Mouse (Mus musculus): ENCODE results near the gene P2ry2. TPM values are rescaled to one million over a fixed set of nuclear protein-coding genes. Genes with fewer than 3 reads are reported as not detected.

Gene P2ry2
- total and polyA plus RNA-seq, 2 experiments: 4.1 to 15.4 TPM

DNA sequence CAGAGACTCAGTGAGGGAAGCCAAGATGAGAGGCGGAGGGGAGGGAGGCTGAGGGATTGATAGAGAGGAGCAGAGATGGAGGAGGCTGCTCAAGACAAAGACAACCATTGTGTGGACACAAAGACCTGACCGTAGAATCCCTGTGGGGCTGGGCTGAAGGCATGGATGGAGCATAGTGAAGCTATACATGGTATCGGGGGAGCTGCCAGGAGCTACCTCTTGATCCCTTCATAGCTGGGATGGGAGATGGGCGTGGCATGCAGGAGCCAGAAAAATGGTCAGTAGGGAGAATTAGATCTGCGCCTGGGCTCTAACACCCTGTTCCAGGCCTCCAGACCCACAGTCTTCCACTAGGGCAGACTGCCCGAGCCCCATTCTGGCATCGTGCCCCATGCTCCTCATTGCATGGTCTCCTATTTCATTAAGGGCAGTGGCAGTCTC lies 4.4 kb upstream of the P2ry2 start:
- H3K27me3 ChIP-seq (ENCODE audit: control insufficient read depth, insufficient read depth, low read length): no peaks in the 10 kb centered on the region
- no peak overlapping the region for H3K9ac ChIP-seq (ENCODE audit: low read depth, low read length)
- H3K79me2 ChIP-seq (ENCODE audit: control insufficient read depth, insufficient read depth, low read length): no peaks in the 10 kb centered on the region
- no peak for DNase-seq (ENCODE audit: extremely low read depth, low read depth, low spot score)
- TF ChIP-seq CTCF (IDR thresholded peaks at IDR 0.05; ENCODE audit: low read depth, low read length): no peak
- TF ChIP-seq POLR2A (IDR thresholded peaks at IDR 0.05; ENCODE audit: extremely low read depth, insufficient read depth, low read length): no peak
- H3K4me3 ChIP-seq (ENCODE audit: insufficient read depth, low read depth, low read length): no peak overlapping the region
- peaks cover 6% of the 10 kb centered on the region; the same call in 1 of the 2 replicates for H3K4me1 ChIP-seq (ENCODE audit: control insufficient read depth, insufficient read depth, low read length)
- H3K27ac ChIP-seq (replicated peaks; ENCODE audit: insufficient read depth, low read depth, low read length): no peak overlapping the region
- 86% methylated on average over 7 of the region's 7 CpGs for WGBS
- H3K36me3 ChIP-seq (ENCODE audit: control insufficient read depth, insufficient read depth, low read length): no peaks in the 10 kb centered on the region

DNA sequence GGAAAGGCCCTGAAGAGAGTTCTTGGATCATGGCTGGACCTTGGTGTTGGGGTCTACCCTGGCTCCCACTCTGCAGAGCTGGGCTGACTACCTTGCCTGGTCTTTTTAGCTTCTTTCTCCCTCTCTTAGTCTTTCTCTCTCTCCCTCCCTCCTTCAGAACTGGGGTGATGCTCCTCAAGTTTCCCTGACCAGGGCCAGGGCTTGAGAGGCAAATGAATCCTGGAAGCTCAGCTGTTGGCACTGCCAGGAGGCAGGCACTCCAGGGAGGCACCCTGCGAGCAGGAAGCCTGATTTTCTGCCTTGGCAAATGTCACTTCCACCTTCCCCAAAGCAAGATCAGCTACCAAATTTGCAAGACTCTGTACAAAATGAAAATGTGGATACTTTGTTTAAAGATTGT lies 2.3 kb upstream of the P2ry2 start:
- TF ChIP-seq POLR2A (IDR thresholded peaks at IDR 0.05; ENCODE audit: extremely low read depth, insufficient read depth, low read length) (no peak), CTCF (IDR thresholded peaks at IDR 0.05; ENCODE audit: low read depth, low read length) (no peak)
- no peak overlapping the region for H3K4me3 ChIP-seq (ENCODE audit: insufficient read depth, low read depth, low read length)
- H3K27me3 ChIP-seq (ENCODE audit: control insufficient read depth, insufficient read depth, low read length): no peaks in the 10 kb centered on the region
- H3K9ac ChIP-seq (ENCODE audit: low read depth, low read length): no peak overlapping the region
- no peak overlapping the region for H3K27ac ChIP-seq (replicated peaks; ENCODE audit: insufficient read depth, low read depth, low read length)
- WGBS: 94% methylated on average over 1 of the region's 1 CpGs
- H3K36me3 ChIP-seq (ENCODE audit: control insufficient read depth, insufficient read depth, low read length): no peaks in the 10 kb centered on the region
- no peak for DNase-seq (ENCODE audit: extremely low read depth, low read depth, low spot score)
- peaks cover 12% of the 10 kb centered on the region for H3K4me1 ChIP-seq (ENCODE audit: control insufficient read depth, insufficient read depth, low read length)
- peaks cover 6% of the 10 kb centered on the region; the same call in 1 of the 2 replicates for H3K79me2 ChIP-seq (ENCODE audit: control insufficient read depth, insufficient read depth, low read length)

GRCm38 (mm10) chr7:101014041-101014440 lies 1.4 kb upstream of the P2ry2 start:
- H3K79me2 ChIP-seq (ENCODE audit: control insufficient read depth, insufficient read depth, low read length): peaks cover 8% of the 10 kb centered on the region; the same call in 1 of the 2 replicates
- no peak overlapping the region for H3K4me3 ChIP-seq (ENCODE audit: insufficient read depth, low read depth, low read length)
- no peak overlapping the region for H3K27ac ChIP-seq (replicated peaks; ENCODE audit: insufficient read depth, low read depth, low read length)
- 96% methylated on average over 9 of the region's 9 CpGs for WGBS
- no peak for TF ChIP-seq POLR2A (IDR thresholded peaks at IDR 0.05; ENCODE audit: extremely low read depth, insufficient read depth, low read length)
- TF ChIP-seq CTCF (IDR thresholded peaks at IDR 0.05; ENCODE audit: low read depth, low read length): no peak
- no peak for DNase-seq (ENCODE audit: extremely low read depth, low read depth, low spot score)
- H3K27me3 ChIP-seq (ENCODE audit: control insufficient read depth, insufficient read depth, low read length): no peaks in the 10 kb centered on the region
- H3K4me1 ChIP-seq (ENCODE audit: control insufficient read depth, insufficient read depth, low read length): peaks cover 12% of the 10 kb centered on the region
- H3K36me3 ChIP-seq (ENCODE audit: control insufficient read depth, insufficient read depth, low read length): no peaks in the 10 kb centered on the region
- H3K9ac ChIP-seq (ENCODE audit: low read depth, low read length): no peak overlapping the region

DNA sequence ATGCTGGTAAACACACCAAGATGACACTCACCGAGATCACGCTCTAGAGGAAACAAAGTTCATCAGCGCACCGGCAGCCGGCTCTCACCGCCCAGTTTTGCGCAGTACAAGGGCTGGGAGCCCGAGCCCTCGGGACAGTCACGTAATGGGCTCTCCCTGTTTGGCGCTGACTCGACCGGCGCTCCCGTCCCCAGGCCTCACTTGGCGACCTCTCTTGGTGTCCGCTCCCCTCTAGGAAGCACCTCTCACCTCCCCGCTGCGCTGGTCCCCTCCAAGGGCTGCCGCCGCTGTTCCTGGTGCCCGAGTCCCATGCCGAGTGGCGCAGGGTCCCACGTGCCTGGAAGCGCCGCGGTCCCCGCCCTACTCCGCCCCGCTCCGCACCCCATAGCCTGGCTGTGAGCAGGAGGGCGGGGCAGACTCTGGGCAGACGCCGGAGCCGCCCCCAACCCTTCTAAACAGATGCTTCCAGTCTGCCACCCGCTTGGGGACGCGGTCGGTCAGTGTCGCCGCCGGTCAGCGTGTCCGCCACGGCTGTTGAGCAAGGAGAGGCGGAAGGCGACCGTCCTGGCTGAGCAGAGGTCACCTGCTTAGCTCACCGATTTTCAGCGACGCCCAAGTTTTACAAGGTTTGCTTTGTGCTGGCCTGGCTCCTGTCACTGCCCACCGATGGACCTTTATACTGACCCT lies 842 bp downstream of the P2ry2 start:
- Histone ChIP-seq H3K27ac (replicated peaks; ENCODE audit: insufficient read depth, low read depth, low read length) (peak overlapping the region; percentile 92), H3K4me3 (ENCODE audit: insufficient read depth, low read depth, low read length) (peak overlapping the region; percentile 76), H3K4me1 (ENCODE audit: control insufficient read depth, insufficient read depth, low read length) (peaks cover 12% of the 10 kb centered on the region), H3K9ac (ENCODE audit: low read depth, low read length) (peak overlapping the region; percentile 93), H3K36me3 (ENCODE audit: control insufficient read depth, insufficient read depth, low read length) (no peaks in the 10 kb centered on the region), H3K79me2 (ENCODE audit: control insufficient read depth, insufficient read depth, low read length) (peaks cover 8% of the 10 kb centered on the region; the same call in 1 of the 2 replicates), H3K27me3 (ENCODE audit: control insufficient read depth, insufficient read depth, low read length) (no peaks in the 10 kb centered on the region)
- peak; percentile 57; the same call in 1 of the 2 replicates for TF ChIP-seq POLR2A (IDR thresholded peaks at IDR 0.05; ENCODE audit: extremely low read depth, insufficient read depth, low read length)
- no peak for TF ChIP-seq CTCF (IDR thresholded peaks at IDR 0.05; ENCODE audit: low read depth, low read length)
- DNase-seq (ENCODE audit: extremely low read depth, low read depth, low spot score): peak; percentile 84
- under 1% methylated on average over 53 of the region's 53 CpGs for WGBS

DNA sequence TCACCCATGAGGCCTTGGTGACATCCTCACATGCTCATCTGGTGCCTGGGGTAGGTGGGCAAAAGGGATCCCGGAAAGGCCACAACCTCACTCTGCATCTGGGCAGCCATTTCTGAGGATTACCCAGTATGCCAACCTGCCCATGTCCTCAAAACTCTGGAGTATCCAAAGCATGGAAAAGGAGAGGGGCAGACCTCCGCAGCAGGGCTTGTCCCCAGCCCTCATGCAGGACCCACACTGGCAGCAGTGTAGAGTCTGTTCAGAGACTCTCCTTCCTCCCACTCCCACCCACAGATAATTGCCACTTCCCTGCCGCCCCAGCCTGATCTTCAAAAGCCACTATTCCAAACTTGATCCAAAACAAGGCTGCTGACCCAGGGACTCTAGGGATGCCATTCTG lies 1.9 kb downstream of the P2ry2 start:
- H3K4me3 ChIP-seq (ENCODE audit: insufficient read depth, low read depth, low read length): peak overlapping the region; percentile 76

GRCm38 (mm10) chr7:101006201-101006600 lies 6.5 kb downstream of the P2ry2 start:
- TF ChIP-seq CTCF (IDR thresholded peaks at IDR 0.05; ENCODE audit: low read depth, low read length) (no peak), POLR2A (IDR thresholded peaks at IDR 0.05; ENCODE audit: extremely low read depth, insufficient read depth, low read length) (no peak)
- Histone ChIP-seq H3K27me3 (ENCODE audit: control insufficient read depth, insufficient read depth, low read length) (no peaks in the 10 kb centered on the region), H3K4me1 (ENCODE audit: control insufficient read depth, insufficient read depth, low read length) (peaks cover 26% of the 10 kb centered on the region), H3K36me3 (ENCODE audit: control insufficient read depth, insufficient read depth, low read length) (no peaks in the 10 kb centered on the region), H3K79me2 (ENCODE audit: control insufficient read depth, insufficient read depth, low read length) (peaks cover 8% of the 10 kb centered on the region; the same call in 1 of the 2 replicates), H3K27ac (replicated peaks; ENCODE audit: insufficient read depth, low read depth, low read length) (no peak overlapping the region), H3K4me3 (ENCODE audit: insufficient read depth, low read depth, low read length) (no peak overlapping the region), H3K9ac (ENCODE audit: low read depth, low read length) (no peak overlapping the region)
- DNase-seq (ENCODE audit: extremely low read depth, low read depth, low spot score): no peak
- 100% methylated on average over 2 of the region's 2 CpGs for WGBS

More for the DNA sequence above, 1.9 kb downstream of the P2ry2 start:
- H3K36me3 ChIP-seq (ENCODE audit: control insufficient read depth, insufficient read depth, low read length): no peaks in the 10 kb centered on the region
- WGBS: 73% methylated on average over 3 of the region's 3 CpGs
- TF ChIP-seq POLR2A (IDR thresholded peaks at IDR 0.05; ENCODE audit: extremely low read depth, insufficient read depth, low read length) (no peak), CTCF (IDR thresholded peaks at IDR 0.05; ENCODE audit: low read depth, low read length) (no peak)
- DNase-seq (ENCODE audit: extremely low read depth, low read depth, low spot score): no peak
- peaks cover 8% of the 10 kb centered on the region; the same call in 1 of the 2 replicates for H3K79me2 ChIP-seq (ENCODE audit: control insufficient read depth, insufficient read depth, low read length)
- H3K27ac ChIP-seq (replicated peaks; ENCODE audit: insufficient read depth, low read depth, low read length): peak overlapping the region; percentile 92; the same call in 1 of the 2 replicates
- no peaks in the 10 kb centered on the region for H3K27me3 ChIP-seq (ENCODE audit: control insufficient read depth, insufficient read depth, low read length)
- peaks cover 12% of the 10 kb centered on the region for H3K4me1 ChIP-seq (ENCODE audit: control insufficient read depth, insufficient read depth, low read length)
- H3K9ac ChIP-seq (ENCODE audit: low read depth, low read length): peak overlapping the region; percentile 93

Data from liver, adult 2 months (tissue).